Mouse (Mus musculus): ENCODE measurements around the gene Car5a. TPM values are rescaled to one million over a fixed set of nuclear protein-coding genes. Genes with fewer than 3 reads are reported as not detected.

Car5a gene
- total RNA-seq, 2 experiments from 2014 or later, result not detected

- no peak for ATAC-seq (replicated peaks; ENCODE audit: low FRiP score, poor library complexity, severe bottlenecking)
These were observed 13.7 kb upstream of the Car5a start for GRCm38 (mm10) chr8:121958395-121958794.

GRCm38 (mm10) chr8:121955825-121956500, 11.3 kb upstream of the Car5a start:
- no peak for ATAC-seq (replicated peaks; ENCODE audit: low FRiP score, poor library complexity, severe bottlenecking)

- ATAC-seq (replicated peaks; ENCODE audit: low FRiP score, poor library complexity, severe bottlenecking), result no peak
These were observed 10.4 kb upstream of the Car5a start for GRCm38 (mm10) chr8:121954981-121955555.

- ATAC-seq (replicated peaks; ENCODE audit: low FRiP score, poor library complexity, severe bottlenecking), result no peak
These were observed 9.3 kb upstream of the Car5a start for GRCm38 (mm10) chr8:121953821-121954545.

- ATAC-seq (replicated peaks; ENCODE audit: low FRiP score, poor library complexity, severe bottlenecking), result no peak
These were observed 8.1 kb upstream of the Car5a start for GRCm38 (mm10) chr8:121952800-121953199.

- no peak for ATAC-seq (replicated peaks; ENCODE audit: low FRiP score, poor library complexity, severe bottlenecking)
These were observed 7.4 kb upstream of the Car5a start for GRCm38 (mm10) chr8:121952122-121952521.

- no peak for ATAC-seq (replicated peaks; ENCODE audit: low FRiP score, poor library complexity, severe bottlenecking)
These were observed 6.9 kb upstream of the Car5a start for GRCm38 (mm10) chr8:121951656-121952009.

- ATAC-seq (replicated peaks; ENCODE audit: low FRiP score, poor library complexity, severe bottlenecking), result peak; percentile 6; the same call in 1 of the 2 replicates
These were observed 6.3 kb upstream of the Car5a start for GRCm38 (mm10) chr8:121950749-121951655.

GRCm38 (mm10) chr8:121949941-121950748, 5.4 kb upstream of the Car5a start:
- ATAC-seq (replicated peaks; ENCODE audit: low FRiP score, poor library complexity, severe bottlenecking), result peak; percentile 84

GRCm38 (mm10) chr8:121949222-121949800, 4.6 kb upstream of the Car5a start, which contains the start of gene Banp:
Gene Banp (plus strand): TSS chr8:121949750.
- ATAC-seq (replicated peaks; ENCODE audit: low FRiP score, poor library complexity, severe bottlenecking), result no peak

GRCm38 (mm10) chr8:121948321-121949145, 3.8 kb upstream of the Car5a start:
- no peak for ATAC-seq (replicated peaks; ENCODE audit: low FRiP score, poor library complexity, severe bottlenecking)

GRCm38 (mm10) chr8:121947753-121948141, 3.0 kb upstream of the Car5a start:
- peak; percentile 66 for ATAC-seq (replicated peaks; ENCODE audit: low FRiP score, poor library complexity, severe bottlenecking)

GRCm38 (mm10) chr8:121947047-121947752, 2.5 kb upstream of the Car5a start:
- no peak for ATAC-seq (replicated peaks; ENCODE audit: low FRiP score, poor library complexity, severe bottlenecking)

GRCm38 (mm10) chr8:121946351-121946750, 1.6 kb upstream of the Car5a start:
- ATAC-seq (replicated peaks; ENCODE audit: low FRiP score, poor library complexity, severe bottlenecking), result no peak

GRCm38 (mm10) chr8:121943716-121944115, 988 bp downstream of the Car5a start:
- no peak for ATAC-seq (replicated peaks; ENCODE audit: low FRiP score, poor library complexity, severe bottlenecking)

- ATAC-seq (replicated peaks; ENCODE audit: low FRiP score, poor library complexity, severe bottlenecking), result no peak
These were observed 1.6 kb downstream of the Car5a start for GRCm38 (mm10) chr8:121943057-121943540.

- no peak for ATAC-seq (replicated peaks; ENCODE audit: low FRiP score, poor library complexity, severe bottlenecking)
These were observed 6.0 kb downstream of the Car5a start for GRCm38 (mm10) chr8:121938732-121939131.

Measured in erythroid progenitor cell, adult 5-6 weeks (primary cell).